Mouse (Mus musculus): Measurements from ENCODE around the gene Ntm. TPM values are rescaled to one million over a fixed set of nuclear protein-coding genes. Genes with fewer than 3 reads are reported as not detected.

Ntm gene
- polyA plus RNA-seq, 1 experiment: not detected

- Histone ChIP-seq H3K27me3 (ENCODE audit: control insufficient read depth, insufficient read depth, insufficient read length) (no peaks in the 10 kb centered on the region), H3K36me3 (ENCODE audit: control insufficient read depth, insufficient read depth) (no peaks in the 10 kb centered on the region), H3K4me3 (ENCODE audit: insufficient read depth, poor library complexity, severe bottlenecking) (no peak overlapping the region), H3ac (ENCODE audit: control insufficient read depth, insufficient read length, low read depth) (no peak overlapping the region), H3K79me3 (ENCODE audit: low read depth) (no peaks in the 10 kb centered on the region), H3K79me2 (ENCODE audit: control insufficient read depth, insufficient read depth) (no peaks in the 10 kb centered on the region)
- TF ChIP-seq MYOG (IDR thresholded peaks at IDR 0.05; ENCODE audit: control insufficient read depth, extremely low read depth, insufficient read length) (no peak), USF1 (IDR thresholded peaks at IDR 0.05; ENCODE audit: low read depth) (no peak), CTCF (IDR thresholded peaks at IDR 0.05; ENCODE audit: control insufficient read depth, insufficient read depth, insufficient read length) (no peak), CEBPB (IDR thresholded peaks at IDR 0.05; ENCODE audit: low read depth) (no peak), FOSL1 (IDR thresholded peaks at IDR 0.05; ENCODE audit: insufficient read depth, low read length, poor library complexity, severe bottlenecking) (no peak), MAX (IDR thresholded peaks at IDR 0.05) (no peak), MYOD1 (IDR thresholded peaks at IDR 0.05; ENCODE audit: control insufficient read depth, insufficient read length, low read depth) (no peak)
These were observed 700.1 kb downstream of the Ntm start for GRCm38 (mm10) chr9:29262836-29263235.

- Histone ChIP-seq H3K79me3 (ENCODE audit: low read depth) (no peaks in the 10 kb centered on the region), H3K79me2 (ENCODE audit: control insufficient read depth, insufficient read depth) (no peaks in the 10 kb centered on the region), H3K27me3 (ENCODE audit: control insufficient read depth, insufficient read depth, insufficient read length) (no peaks in the 10 kb centered on the region), H3K4me3 (ENCODE audit: insufficient read depth, poor library complexity, severe bottlenecking) (no peak overlapping the region), H3K36me3 (ENCODE audit: control insufficient read depth, insufficient read depth) (no peaks in the 10 kb centered on the region), H3ac (ENCODE audit: control insufficient read depth, insufficient read length, low read depth) (no peak overlapping the region)
- TF ChIP-seq MAX (IDR thresholded peaks at IDR 0.05): no peak
- TF ChIP-seq MYOG (IDR thresholded peaks at IDR 0.05; ENCODE audit: control insufficient read depth, extremely low read depth, insufficient read length): no peak
- TF ChIP-seq CTCF (IDR thresholded peaks at IDR 0.05; ENCODE audit: control insufficient read depth, insufficient read depth, insufficient read length): no peak
- TF ChIP-seq USF1 (IDR thresholded peaks at IDR 0.05; ENCODE audit: low read depth): no peak
- TF ChIP-seq FOSL1 (IDR thresholded peaks at IDR 0.05; ENCODE audit: insufficient read depth, low read length, poor library complexity, severe bottlenecking): no peak
- TF ChIP-seq MYOD1 (IDR thresholded peaks at IDR 0.05; ENCODE audit: control insufficient read depth, insufficient read length, low read depth): no peak
- TF ChIP-seq CEBPB (IDR thresholded peaks at IDR 0.05; ENCODE audit: low read depth): no peak
These were observed 710.1 kb downstream of the Ntm start for GRCm38 (mm10) chr9:29252866-29253265.

GRCm38 (mm10) chr9:29250813-29251212, 712.1 kb downstream of the Ntm start:
- no peak overlapping the region for H3ac ChIP-seq (ENCODE audit: control insufficient read depth, insufficient read length, low read depth)
- H3K27me3 ChIP-seq (ENCODE audit: control insufficient read depth, insufficient read depth, insufficient read length): no peaks in the 10 kb centered on the region
- no peak overlapping the region for H3K4me3 ChIP-seq (ENCODE audit: insufficient read depth, poor library complexity, severe bottlenecking)
- no peaks in the 10 kb centered on the region for H3K36me3 ChIP-seq (ENCODE audit: control insufficient read depth, insufficient read depth)
- H3K79me2 ChIP-seq (ENCODE audit: control insufficient read depth, insufficient read depth): no peaks in the 10 kb centered on the region
- TF ChIP-seq CTCF (IDR thresholded peaks at IDR 0.05; ENCODE audit: control insufficient read depth, insufficient read depth, insufficient read length) (no peak), MYOG (IDR thresholded peaks at IDR 0.05; ENCODE audit: control insufficient read depth, extremely low read depth, insufficient read length) (no peak), FOSL1 (IDR thresholded peaks at IDR 0.05; ENCODE audit: insufficient read depth, low read length, poor library complexity, severe bottlenecking) (no peak), MYOD1 (IDR thresholded peaks at IDR 0.05; ENCODE audit: control insufficient read depth, insufficient read length, low read depth) (no peak), USF1 (IDR thresholded peaks at IDR 0.05; ENCODE audit: low read depth) (no peak), CEBPB (IDR thresholded peaks at IDR 0.05; ENCODE audit: low read depth) (no peak), MAX (IDR thresholded peaks at IDR 0.05) (no peak)
- no peaks in the 10 kb centered on the region for H3K79me3 ChIP-seq (ENCODE audit: low read depth)

DNA sequence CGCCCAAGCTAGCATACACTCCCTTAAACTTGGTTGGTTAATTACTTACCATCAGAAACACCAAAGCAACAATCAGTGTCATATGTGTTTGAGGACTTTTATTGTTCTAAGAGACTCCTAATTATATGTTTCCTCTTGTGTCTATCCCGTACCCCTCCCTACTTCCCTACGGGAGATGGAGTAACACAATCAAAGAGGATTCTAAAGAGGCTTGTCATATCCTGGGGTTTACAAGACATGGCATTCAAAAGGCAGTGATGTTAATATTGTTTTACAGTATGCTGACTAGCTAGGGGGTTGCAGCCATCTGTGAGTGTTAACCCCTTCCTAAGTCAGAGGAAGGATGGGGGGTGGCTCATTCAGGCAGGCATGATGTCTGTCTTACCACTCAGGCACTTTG, 715.1 kb downstream of the Ntm start:
- Histone ChIP-seq H3ac (ENCODE audit: control insufficient read depth, insufficient read length, low read depth) (no peak overlapping the region), H3K79me3 (ENCODE audit: low read depth) (no peaks in the 10 kb centered on the region), H3K27me3 (ENCODE audit: control insufficient read depth, insufficient read depth, insufficient read length) (no peaks in the 10 kb centered on the region), H3K4me3 (ENCODE audit: insufficient read depth, poor library complexity, severe bottlenecking) (no peak overlapping the region), H3K36me3 (ENCODE audit: control insufficient read depth, insufficient read depth) (no peaks in the 10 kb centered on the region), H3K79me2 (ENCODE audit: control insufficient read depth, insufficient read depth) (no peaks in the 10 kb centered on the region)
- TF ChIP-seq MYOD1 (IDR thresholded peaks at IDR 0.05; ENCODE audit: control insufficient read depth, insufficient read length, low read depth): no peak
- no peak for TF ChIP-seq FOSL1 (IDR thresholded peaks at IDR 0.05; ENCODE audit: insufficient read depth, low read length, poor library complexity, severe bottlenecking)

- no peak for TF ChIP-seq MAX (IDR thresholded peaks at IDR 0.05)
- no peak for TF ChIP-seq MYOG (IDR thresholded peaks at IDR 0.05; ENCODE audit: control insufficient read depth, extremely low read depth, insufficient read length)
- TF ChIP-seq CEBPB (IDR thresholded peaks at IDR 0.05; ENCODE audit: low read depth): no peak
- TF ChIP-seq CTCF (IDR thresholded peaks at IDR 0.05; ENCODE audit: control insufficient read depth, insufficient read depth, insufficient read length): no peak
- no peak for TF ChIP-seq MYOD1 (IDR thresholded peaks at IDR 0.05; ENCODE audit: control insufficient read depth, insufficient read length, low read depth)
- TF ChIP-seq FOSL1 (IDR thresholded peaks at IDR 0.05; ENCODE audit: insufficient read depth, low read length, poor library complexity, severe bottlenecking): no peak
- TF ChIP-seq USF1 (IDR thresholded peaks at IDR 0.05; ENCODE audit: low read depth): no peak
- no peak overlapping the region for H3ac ChIP-seq (ENCODE audit: control insufficient read depth, insufficient read length, low read depth)
- no peaks in the 10 kb centered on the region for H3K36me3 ChIP-seq (ENCODE audit: control insufficient read depth, insufficient read depth)
- H3K27me3 ChIP-seq (ENCODE audit: control insufficient read depth, insufficient read depth, insufficient read length): no peaks in the 10 kb centered on the region
- no peaks in the 10 kb centered on the region for H3K79me2 ChIP-seq (ENCODE audit: control insufficient read depth, insufficient read depth)
- no peak overlapping the region for H3K4me3 ChIP-seq (ENCODE audit: insufficient read depth, poor library complexity, severe bottlenecking)
- no peaks in the 10 kb centered on the region for H3K79me3 ChIP-seq (ENCODE audit: low read depth)
These were observed 718.9 kb downstream of the Ntm start for GRCm38 (mm10) chr9:29244006-29244405.

Measured in C2C12 (cell line).